ENCODE assay signal across 15 mouse cellular contexts in the genomic region with DNA sequence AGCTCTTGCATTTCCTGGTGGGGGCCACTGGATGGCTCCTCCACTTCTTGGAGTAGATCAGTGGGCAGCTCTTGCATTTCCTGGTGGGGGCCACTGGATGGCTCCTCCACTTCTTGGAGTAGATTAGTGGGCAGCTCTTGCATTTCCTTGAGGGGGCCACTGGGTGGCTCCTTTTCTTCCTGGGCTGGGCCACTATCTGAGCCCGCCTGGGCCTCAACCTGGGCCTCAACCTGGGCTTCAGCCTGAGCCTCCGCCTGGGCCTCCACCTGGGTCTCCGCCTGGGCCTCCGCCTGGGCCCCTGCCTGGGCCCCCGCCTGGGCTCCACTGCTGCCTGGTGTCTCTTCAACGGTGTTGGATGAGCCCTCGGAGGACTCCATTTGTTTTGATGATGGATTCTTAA. TPM values are rescaled to one million over a fixed set of nuclear protein-coding genes. Genes with fewer than 3 reads are reported as not detected.
DNase-seq lines count a peak whose midpoint lies in the region; ATAC-seq and TF ChIP-seq lines count a peak whose summit lies in the region.
"Had no signal": no experiment of that assay in that cellular context is flagged by ENCODE, and none has a peak within 500 bp of the region (broad histone marks: within the 10 kb centered on the region; RNA-seq: fewer than 3 reads in every experiment).

No protein-coding gene starts in this region.

- no peak overlapping the region for H3K9ac ChIP-seq in heart, embryonic 15.5 days
- H3K9ac ChIP-seq in heart, adult 2 months (ENCODE audit: low read depth, low read length): no peak overlapping the region
- H3K9ac ChIP-seq in limb, embryonic 11.5 days (ENCODE audit: low read length): no peak overlapping the region
- H3K9ac ChIP-seq: forebrain, embryonic 15.5 days had no signal

- H3K9me3 ChIP-seq in heart, embryonic 15.5 days (replicated peaks): no peaks in the 10 kb centered on the region
- H3K9me3 ChIP-seq in limb, embryonic 11.5 days (ENCODE audit: control insufficient read depth, low read length): 0 out of 2 replicates have a peak, but pooled peaks cover 3% of the 10 kb centered on the region
- H3K9me3 ChIP-seq: forebrain, embryonic 15.5 days had no signal

- no peaks in the 10 kb centered on the region for H3K27me3 ChIP-seq in heart, embryonic 15.5 days
- no peaks in the 10 kb centered on the region for H3K27me3 ChIP-seq in heart, adult 2 months (ENCODE audit: control insufficient read depth, insufficient read depth, low read length)
- H3K27me3 ChIP-seq in limb, embryonic 11.5 days (ENCODE audit: control insufficient read depth, insufficient read depth, low read length): no peaks in the 10 kb centered on the region
- H3K27me3 ChIP-seq: forebrain, embryonic 15.5 days had no signal

- 0 out of 2 replicates have a peak overlapping the region, but pooled peaks have one; percentile 16 for H3K27ac ChIP-seq in heart, embryonic 15.5 days
- no peak overlapping the region for H3K27ac ChIP-seq in heart, adult 2 months
- peak overlapping the region; percentile 68; the same call in 1 of the 2 replicates for H3K27ac ChIP-seq in limb, embryonic 11.5 days (replicated peaks; ENCODE audit: low read depth, low read length)

- no peak overlapping the region for H3K4me2 ChIP-seq in heart, embryonic 15.5 days
- no peak overlapping the region for H3K4me2 ChIP-seq in limb, embryonic 11.5 days (ENCODE audit: low read depth, severe bottlenecking)
- H3K4me2 ChIP-seq: forebrain, embryonic 15.5 days had no signal

- WGBS in heart, embryonic 15.5 days: 88% methylated on average over 7 of the region's 7 CpGs
- WGBS in heart, adult 2 months: 95% methylated on average over 7 of the region's 7 CpGs
- 85% methylated on average over 7 of the region's 7 CpGs for WGBS in limb, embryonic 11.5 days

- intact Hi-C loops in heart, adult 2 months (cut with DNase I): no loop called here

- TF ChIP-seq POLR2A in heart, adult 2 months (IDR thresholded peaks at IDR 0.05; ENCODE audit: insufficient read depth, low read depth, low read length): no peak

- H3K4me3 ChIP-seq in heart, embryonic 15.5 days: no peak overlapping the region
- no peak overlapping the region for H3K4me3 ChIP-seq in heart, adult 2 months
- no peak overlapping the region for H3K4me3 ChIP-seq in limb, embryonic 11.5 days (ENCODE audit: low read depth, low read length)
- H3K4me3 ChIP-seq: forebrain, embryonic 15.5 days had no signal

- H3K4me1 ChIP-seq in heart, embryonic 15.5 days (replicated peaks): peaks cover 25% of the 10 kb centered on the region
- H3K4me1 ChIP-seq in heart, adult 2 months (ENCODE audit: control insufficient read depth, insufficient read depth, low read length): no peaks in the 10 kb centered on the region
- peaks cover 14% of the 10 kb centered on the region for H3K4me1 ChIP-seq in limb, embryonic 11.5 days (ENCODE audit: control insufficient read depth, insufficient read depth, low read length)

- DNase-seq in heart, adult 2 months: no peak
- peak; percentile 3 for DNase-seq in right cerebral cortex, postnatal 14 days
- DNase-seq in right cerebral cortex, postnatal 10 days (ENCODE audit: low spot score in 2 of 2): no peak
- no peak for DNase-seq in limb, embryonic 11.5 days (ENCODE audit: low spot score)
- DNase-seq in gastrocnemius, adult 8-10 months (ENCODE audit: low spot score in 2 of 2): no peak
- DNase-seq in thymus, postnatal 10 days (ENCODE audit: low spot score in 2 of 2): no peak
- no peak for DNase-seq in embryo, embryonic 10 days (ENCODE audit: low spot score)
- DNase-seq: gastrocnemius, postnatal 14 days; kidney, postnatal 36 days; midbrain, embryonic 14.5 days; spleen, adult 18-20 months; thymus, adult 18-20 months had no signal

- peaks cover 7% of the 10 kb centered on the region; the same call in 1 of the 2 replicates for H3K36me3 ChIP-seq in heart, embryonic 15.5 days
- H3K36me3 ChIP-seq in heart, adult 2 months (ENCODE audit: control insufficient read depth, insufficient read depth, low read length): no peaks in the 10 kb centered on the region
- peaks cover 6% of the 10 kb centered on the region; the same call in 1 of the 2 replicates for H3K36me3 ChIP-seq in limb, embryonic 11.5 days (ENCODE audit: control insufficient read depth, insufficient read depth, low read length)
- H3K36me3 ChIP-seq: G1E had no signal

- TF ChIP-seq CTCF in heart, adult 2 months (IDR thresholded peaks at IDR 0.05): no peak

- TF ChIP-seq EP300 in heart, adult 2 months (IDR thresholded peaks at IDR 0.05; ENCODE audit: insufficient read depth, low read depth, low read length): no peak

- ATAC-seq in heart, embryonic 15.5 days (replicated peaks; ENCODE audit: insufficient number of reproducible peaks, insufficient read depth, low FRiP score, low read depth): no peak
- ATAC-seq in limb, embryonic 11.5 days (ENCODE audit: insufficient number of reproducible peaks, low FRiP score, low TSS enrichment, low read depth): no peak
- ATAC-seq: forebrain, embryonic 15.5 days had no signal

- no peaks in the 10 kb centered on the region for H3K79me2 ChIP-seq in heart, adult 2 months (replicated peaks; ENCODE audit: control insufficient read depth, insufficient read depth, low read length)

RNA-seq across cellular contexts. Expression of gene Rtl1, which starts 5.2 kb away (rescaled TPM):
- 0.47 and 0.71 TPM in 2 replicates for polyA plus RNA-seq in heart, embryonic 15.5 days (2015; fragmentation: Nextera tagmentation; extraction: Ambion mirVana)
- not detected for total RNA-seq in heart, adult 2 months (2021)
- 0.02 and 0.12 TPM in 2 replicates for polyA plus RNA-seq in heart, adult 2 months (2012; rRNA removed)
- polyA plus RNA-seq in limb, embryonic 11.5 days (2014; fragmentation: Nextera tagmentation; extraction: Ambion mirVana): 0.85 and 0.91 TPM in 2 replicates
- not detected for total RNA-seq in gastrocnemius, adult 8-10 months (2022)
- polyA plus RNA-seq: G1E had no signal
